Mouse (Mus musculus) testis, adult 2 months (tissue): ENCODE measurements around the gene Scn1b.

ENCODE experiments used
- CTCF ChIP-seq: fragments of 200-500 bp; IDR thresholded peaks from 2 replicates; pipeline ENCODE4 v1.5.1; 2012; ENCODE audit warnings: low read depth, mild to moderate bottlenecking, inconsistent platforms, low read length, moderate library complexity; ENCODE audit not compliant: control insufficient read depth, insufficient read depth, insufficient replicate concordance
- POLR2A ChIP-seq: fragments of 200-500 bp; IDR thresholded peaks from 2 replicates; pipeline ENCODE4 v1.6.1; 2012; ENCODE audit warnings: low read depth, mild to moderate bottlenecking, inconsistent platforms, low read length, moderate library complexity; ENCODE audit not compliant: control insufficient read depth

GRCm38 (mm10) chr7:31099612-31099982, 27.2 kb downstream of the Scn1b start:
- TF ChIP-seq CTCF: no peak; the same call in 1 of the 2 replicates
- no peak for TF ChIP-seq POLR2A
